Mouse (Mus musculus): ENCODE data around the gene C2cd4d.

GRCm38 (mm10) chr3:94362138-94362537 lies at the start of gene C2cd4d:
- TF ChIP-seq EP300 (IDR thresholded peaks at IDR 0.05; ENCODE audit: insufficient read depth, low read depth, low read length) (no peak), CTCF (IDR thresholded peaks at IDR 0.05; ENCODE audit: low read depth, low read length) (no peak)
